Mouse (Mus musculus): Measurements from ENCODE around the gene Syt13. TPM values are rescaled to one million over a fixed set of nuclear protein-coding genes. Genes with fewer than 3 reads are reported as not detected.
A peak's percentile ranks its signal among the peaks of the same experiment; 100 is the strongest.

Gene Syt13
- total RNA-seq, 2 experiments from 2014 or later, result 0.18 to 0.27 TPM

GRCm38 (mm10) chr2:92987108-92987618, 72.3 kb downstream of the Syt13 start:
- DNase-seq, result no peak
- intact Hi-C loops (cut with DNase I; ENCODE audit: low total_unique reads), result no loop called here

- intact Hi-C loops (cut with DNase I; ENCODE audit: low total_unique reads), result no loop called here
- DNase-seq, result peak; percentile 77
Observed at GRCm38 (mm10) chr2:92987901-92988631, 73.2 kb downstream of the Syt13 start.

- intact Hi-C loops (cut with DNase I; ENCODE audit: low total_unique reads), result no loop called here
- no peak for DNase-seq
Observed at GRCm38 (mm10) chr2:92989593-92989992, 74.7 kb downstream of the Syt13 start.

GRCm38 (mm10) chr2:92991976-92992375, 77.1 kb downstream of the Syt13 start:
- DNase-seq, result no peak
- intact Hi-C loops (cut with DNase I; ENCODE audit: low total_unique reads), result no loop called here

GRCm38 (mm10) chr2:93005028-93005427, 90.1 kb downstream of the Syt13 start:
- DNase-seq, result no peak
- intact Hi-C loops (cut with DNase I; ENCODE audit: low total_unique reads), result no loop called here

Other genes with a start within 250 kb of the Syt13 start
- 1 to 10 TPM; 1.6 to 1.9 TPM for gene Prdm11, start 131.1 kb downstream of the Syt13 start, total RNA-seq (2021)

Data from gastrocnemius, postnatal 14 days (tissue).